Mouse (Mus musculus): ENCODE results near the gene 1700029P11Rik. TPM values are rescaled to one million over a fixed set of nuclear protein-coding genes. Genes with fewer than 3 reads are reported as not detected.

1700029P11Rik gene
- not detected in 2 replicates for polyA plus RNA-seq (2015; fragmentation: Nextera tagmentation; extraction: Ambion mirVana)

GRCm38 (mm10) chr15:81980321-81980720, at the start of gene 1700029P11Rik:
Gene 1700029P11Rik (plus strand): TSS chr15:81980540.

GRCm38 (mm10) chr15:81936679-81937078, 43.7 kb upstream of the 1700029P11Rik start, which contains the start of gene Csdc2:
Gene Csdc2 (plus strand): TSS chr15:81936759.

GRCm38 (mm10) chr15:81960171-81961077, 19.9 kb upstream of the 1700029P11Rik start, which contains the start of gene Pmm1:
Gene Pmm1 (minus strand): TSS chr15:81960930.

DNA sequence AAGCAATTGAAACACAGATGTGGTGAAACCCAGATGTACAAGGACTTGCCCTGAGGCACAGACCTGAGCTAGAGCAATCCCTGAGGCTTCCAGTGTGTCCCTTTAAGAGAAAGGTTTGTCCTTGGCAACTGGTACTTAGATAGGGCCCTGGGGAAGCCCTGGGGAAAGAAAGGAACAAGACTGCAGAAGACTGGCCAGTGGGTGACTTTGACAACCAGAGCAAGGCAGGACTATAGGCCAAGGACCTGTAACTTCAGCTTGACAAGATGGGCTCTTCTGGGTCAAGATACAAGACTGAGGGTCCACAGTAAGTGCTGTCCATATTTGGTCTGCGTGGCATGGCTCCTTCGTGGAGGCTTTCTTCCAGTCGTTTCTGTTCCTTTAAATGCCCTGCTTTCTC, 7.3 kb downstream of the 1700029P11Rik start, which contains the start of gene Xrcc6:
Gene Xrcc6 (plus strand): TSS at position 190 of the 400 bp plus-strand sequence.

Other genes starting within 250 kb of the 1700029P11Rik start
- gene Zc3h7b, start 235.5 kb upstream of the 1700029P11Rik start, polyA plus RNA-seq (2015; fragmentation: Nextera tagmentation; extraction: Ambion mirVana), result 31.6 and 43.7 TPM in 2 replicates
- 90.7 and 102 TPM in 2 replicates for gene Rangap1, start 235.0 kb upstream of the 1700029P11Rik start, polyA plus RNA-seq (2015; fragmentation: Nextera tagmentation; extraction: Ambion mirVana)
- 27.3 and 28.9 TPM in 2 replicates for gene Tef, start 178.1 kb upstream of the 1700029P11Rik start, polyA plus RNA-seq (2015; fragmentation: Nextera tagmentation; extraction: Ambion mirVana)
- 11.7 and 15.7 TPM in 2 replicates for gene Tob2, start 121.7 kb upstream of the 1700029P11Rik start, polyA plus RNA-seq (2015; fragmentation: Nextera tagmentation; extraction: Ambion mirVana)
- 98.4 and 112 TPM in 2 replicates for gene Phf5a, start 108.6 kb upstream of the 1700029P11Rik start, polyA plus RNA-seq (2015; fragmentation: Nextera tagmentation; extraction: Ambion mirVana)
- 276 and 309 TPM in 2 replicates for gene Aco2, start 108.2 kb upstream of the 1700029P11Rik start, polyA plus RNA-seq (2015; fragmentation: Nextera tagmentation; extraction: Ambion mirVana)
- gene Polr3h, start 54.3 kb upstream of the 1700029P11Rik start, polyA plus RNA-seq (2015; fragmentation: Nextera tagmentation; extraction: Ambion mirVana), result 119 and 137 TPM in 2 replicates
- 241 and 292 TPM in 2 replicates for gene Csdc2, start 43.8 kb upstream of the 1700029P11Rik start, polyA plus RNA-seq (2015; fragmentation: Nextera tagmentation; extraction: Ambion mirVana)
- gene Pmm1, start 19.6 kb upstream of the 1700029P11Rik start, polyA plus RNA-seq (2015; fragmentation: Nextera tagmentation; extraction: Ambion mirVana), result 137 and 146 TPM in 2 replicates
- gene Xrcc6, start 7.3 kb downstream of the 1700029P11Rik start, polyA plus RNA-seq (2015; fragmentation: Nextera tagmentation; extraction: Ambion mirVana), result 30.4 and 33.7 TPM in 2 replicates
- 53.0 and 55.9 TPM in 2 replicates for gene Desi1, start 53.3 kb downstream of the 1700029P11Rik start, polyA plus RNA-seq (2015; fragmentation: Nextera tagmentation; extraction: Ambion mirVana)
- 248 and 267 TPM in 2 replicates for gene Snu13, start 67.1 kb downstream of the 1700029P11Rik start, polyA plus RNA-seq (2015; fragmentation: Nextera tagmentation; extraction: Ambion mirVana)
- not detected in 2 replicates for gene 4930407I10Rik, start 78.6 kb downstream of the 1700029P11Rik start, polyA plus RNA-seq (2015; fragmentation: Nextera tagmentation; extraction: Ambion mirVana)
- 0.09 and 0.10 TPM in 2 replicates for gene Mei1, start 89.5 kb downstream of the 1700029P11Rik start, polyA plus RNA-seq (2015; fragmentation: Nextera tagmentation; extraction: Ambion mirVana)
- 9.0 and 11.0 TPM in 2 replicates for gene Ccdc134, start 147.4 kb downstream of the 1700029P11Rik start, polyA plus RNA-seq (2015; fragmentation: Nextera tagmentation; extraction: Ambion mirVana)
- 151 and 162 TPM in 2 replicates for gene Srebf2, start 166.6 kb downstream of the 1700029P11Rik start, polyA plus RNA-seq (2015; fragmentation: Nextera tagmentation; extraction: Ambion mirVana)
- gene Shisa8, start 232.3 kb downstream of the 1700029P11Rik start, polyA plus RNA-seq (2015; fragmentation: Nextera tagmentation; extraction: Ambion mirVana), result 18.3 and 22.7 TPM in 2 replicates
- 0.97 and 1.0 TPM in 2 replicates for gene Tnfrsf13c, start 243.8 kb downstream of the 1700029P11Rik start, polyA plus RNA-seq (2015; fragmentation: Nextera tagmentation; extraction: Ambion mirVana)